Mouse (Mus musculus): ENCODE measurements around the gene Crebzf.
A peak's percentile ranks its signal among the peaks of the same experiment; 100 is the strongest.

The Crebzf gene

GRCm38 (mm10) chr7:90442518-90443080 is at the start of gene Crebzf:
TSS of gene Crebzf (plus strand) at chr7:90442729.
- DNase-seq (ENCODE audit: low spot score in 2 of 2) = peak; percentile 94 to 96

- DNase-seq (ENCODE audit: low spot score in 2 of 2) = no peak
Measured at GRCm38 (mm10) chr7:90395073-90395472, 47.5 kb upstream of the Crebzf start.

GRCm38 (mm10) chr7:90395928-90396327 is 46.6 kb upstream of the Crebzf start:
- no peak for DNase-seq (ENCODE audit: low spot score in 2 of 2)

GRCm38 (mm10) chr7:90409934-90410333 is 32.6 kb upstream of the Crebzf start:
- peak; percentile 28 to 77 for DNase-seq (ENCODE audit: low spot score in 2 of 2)

- peak; percentile 75 to 78 for DNase-seq (ENCODE audit: low spot score in 2 of 2)
Measured at GRCm38 (mm10) chr7:90426020-90427001, 16.2 kb upstream of the Crebzf start, which contains the start of gene Ccdc89. TSS of gene Ccdc89 (plus strand) at chr7:90426577.

GRCm38 (mm10) chr7:90427006-90427405 is 15.5 kb upstream of the Crebzf start:
- peak in 1 of 2 experiments; percentile 23 for DNase-seq (ENCODE audit: low spot score in 2 of 2)

GRCm38 (mm10) chr7:90432221-90432620 is 10.3 kb upstream of the Crebzf start:
- no peak for DNase-seq (ENCODE audit: low spot score in 2 of 2)

- no peak for DNase-seq (ENCODE audit: low spot score in 2 of 2)
Measured at GRCm38 (mm10) chr7:90440044-90440443, 2.5 kb upstream of the Crebzf start.

GRCm38 (mm10) chr7:90442070-90442469 is 459 bp upstream of the Crebzf start:
- DNase-seq (ENCODE audit: low spot score in 2 of 2) = no peak

- peak; percentile 75 to 78 for DNase-seq (ENCODE audit: low spot score in 2 of 2)
Measured at GRCm38 (mm10) chr7:90443101-90444091, 867 bp downstream of the Crebzf start.

GRCm38 (mm10) chr7:90444206-90444605 is 1.7 kb downstream of the Crebzf start:
- no peak for DNase-seq (ENCODE audit: low spot score in 2 of 2)

GRCm38 (mm10) chr7:90456149-90456844 is 13.8 kb downstream of the Crebzf start:
- DNase-seq (ENCODE audit: low spot score in 2 of 2) = no peak

- peak; percentile 76 to 84 for DNase-seq (ENCODE audit: low spot score in 2 of 2)
Measured at GRCm38 (mm10) chr7:90456845-90457468, 14.4 kb downstream of the Crebzf start, which contains the start of gene Tmem126a. TSS of gene Tmem126a (minus strand) at chr7:90457229.

- DNase-seq (ENCODE audit: low spot score in 2 of 2) = no peak
Measured at GRCm38 (mm10) chr7:90457517-90457916, 15.0 kb downstream of the Crebzf start.

- DNase-seq (ENCODE audit: low spot score in 2 of 2) = no peak
Measured at GRCm38 (mm10) chr7:90460330-90460729, 17.8 kb downstream of the Crebzf start.

GRCm38 (mm10) chr7:90460930-90461329 is 18.4 kb downstream of the Crebzf start:
- DNase-seq (ENCODE audit: low spot score in 2 of 2) = peak in 1 of 2 experiments; percentile 58

- no peak for DNase-seq (ENCODE audit: low spot score in 2 of 2)
Measured at GRCm38 (mm10) chr7:90461441-90461840, 18.9 kb downstream of the Crebzf start.

- DNase-seq (ENCODE audit: low spot score in 2 of 2) = no peak
Measured at GRCm38 (mm10) chr7:90473511-90473910, 31.0 kb downstream of the Crebzf start.

GRCm38 (mm10) chr7:90475793-90476312 is 33.3 kb downstream of the Crebzf start, which contains the start of gene Tmem126b:
TSS of gene Tmem126b (minus strand) at chr7:90476001.
- DNase-seq (ENCODE audit: low spot score in 2 of 2) = peak; percentile 98

Data from urinary bladder, postnatal 4 days (tissue).